Mouse (Mus musculus) intestine, embryonic 15.5 days (tissue): ENCODE measurements around the gene Ehmt2. TPM values are rescaled to one million over a fixed set of nuclear protein-coding genes. Genes with fewer than 3 reads are reported as not detected.
"Not testable (repeated sequence)": the region's sequence is repeated elsewhere in the genome, so short reads cannot be mapped to it uniquely, and the experiment has no call there.

Experiments
- ATAC-seq: fragments of 200-750 bp; cut with Nextera tagmentation; 2 replicates; pipeline ENCODE4 v1.8.0; 2017; ENCODE audit warnings: moderate TSS enrichment, moderate library complexity
- H3K27ac ChIP-seq: fragments of 300-500 bp; sonication (generic); 2 replicates; pipeline ENCODE4 v1.5.1; 2015; ENCODE audit warnings: mild to moderate bottlenecking, inconsistent platforms
- H3K27me3 ChIP-seq: fragments of 300-500 bp; sonication (generic); replicated peaks from 2 replicates; pipeline ENCODE4 v1.6.1; 2015; ENCODE audit warnings: inconsistent platforms
- H3K36me3 ChIP-seq: fragments of 300-500 bp; sonication (generic); 2 replicates; pipeline ENCODE4 v1.6.1; 2015; ENCODE audit warnings: inconsistent platforms
- H3K4me1 ChIP-seq: fragments of 300-500 bp; sonication (generic); replicated peaks from 2 replicates; pipeline ENCODE4 v1.6.1; 2015; ENCODE audit warnings: inconsistent platforms
- H3K4me2 ChIP-seq: fragments of 300-500 bp; sonication (generic); replicated peaks from 2 replicates; pipeline ENCODE4 v1.6.1; 2015; ENCODE audit warnings: mild to moderate bottlenecking, inconsistent platforms
- H3K4me3 ChIP-seq: fragments of 300-500 bp; sonication (generic); replicated peaks from 2 replicates; pipeline ENCODE4 v1.5.1; 2015; ENCODE audit warnings: inconsistent platforms
- H3K9ac ChIP-seq: fragments of 300-500 bp; sonication (generic); 2 replicates; pipeline ENCODE4 v1.6.1; 2015; ENCODE audit warnings: inconsistent platforms
- H3K9me3 ChIP-seq: fragments of 300-500 bp; sonication (generic); 2 replicates; pipeline ENCODE4 v1.6.1; 2016; ENCODE audit warnings: inconsistent platforms
- WGBS: fragments of 180-500 bp; shearing (Covaris S2); methylation state at CpG from one replicate; pipeline ENCODE4 v1.1.7; 2015; 5-methylcytosine and 5-hydroxymethylcytosine counted together
- polyA plus RNA-seq: library from polyadenylated mRNA; unstranded; fragments of >200 nt; fragmentation: Nextera tagmentation; extraction: Ambion mirVana; gene quantifications from 2 replicates; pipeline ENCODE4 v1.2.1, GENCODE M21; 2015

Gene Ehmt2
- polyA plus RNA-seq, 1 experiment from 2014 or later: 61.2 TPM

GRCm38 (mm10) chr17:34934830-34935229 lies 36.6 kb downstream of the Ehmt2 start:
- Histone ChIP-seq H3K4me3 (no peak overlapping the region), H3K36me3 (no peaks in the 10 kb centered on the region), H3K27ac (no peak overlapping the region), H3K4me1 (peaks cover 19% of the 10 kb centered on the region), H3K9me3 (no peaks in the 10 kb centered on the region), H3K27me3 (no peaks in the 10 kb centered on the region), H3K9ac (peak overlapping the region; percentile 17; the same call in 1 of the 2 replicates), H3K4me2 (peak overlapping the region; percentile 36; the same call in 1 of the 2 replicates)
- WGBS: 52% methylated on average over 8 of the region's 8 CpGs
- no peak for ATAC-seq

GRCm38 (mm10) chr17:34937960-34938505 lies 39.8 kb downstream of the Ehmt2 start:
- Histone ChIP-seq H3K9me3 (no peaks in the 10 kb centered on the region), H3K27me3 (no peaks in the 10 kb centered on the region), H3K27ac (no peak overlapping the region), H3K4me2 (no peak overlapping the region), H3K9ac (no peak overlapping the region), H3K4me1 (peaks cover 18% of the 10 kb centered on the region), H3K4me3 (no peak overlapping the region), H3K36me3 (no peaks in the 10 kb centered on the region)
- WGBS: 78% methylated on average over 6 of the region's 6 CpGs
- ATAC-seq: no peak

GRCm38 (mm10) chr17:34941344-34942041 lies 43.2 kb downstream of the Ehmt2 start:
- H3K4me3 ChIP-seq: peak overlapping the region; percentile 24
- peak overlapping the region; percentile 61 for H3K4me2 ChIP-seq
- peaks cover 7% of the 10 kb centered on the region; the same call in 1 of the 2 replicates for H3K4me1 ChIP-seq
- H3K9ac ChIP-seq: peak overlapping the region; percentile 36; the same call in 1 of the 2 replicates
- peak overlapping the region; percentile 13 for H3K27ac ChIP-seq
- H3K36me3 ChIP-seq: no peaks in the 10 kb centered on the region
- WGBS: 9% methylated on average over 15 of the region's 15 CpGs
- no peaks in the 10 kb centered on the region for H3K9me3 ChIP-seq
- 0 out of 2 replicates have a peak, but pooled peaks have one; percentile 26 for ATAC-seq
- H3K27me3 ChIP-seq: no peaks in the 10 kb centered on the region

- ATAC-seq: peak; percentile 61
- Histone ChIP-seq H3K9ac (no peak overlapping the region), H3K27ac (peak overlapping the region; percentile 66), H3K36me3 (no peaks in the 10 kb centered on the region), H3K4me1 (peaks cover 7% of the 10 kb centered on the region; the same call in 1 of the 2 replicates), H3K4me2 (0 out of 2 replicates have a peak overlapping the region, but pooled peaks have one; percentile 7), H3K9me3 (no peaks in the 10 kb centered on the region), H3K4me3 (no peak overlapping the region), H3K27me3 (no peaks in the 10 kb centered on the region)
- 55% methylated on average over 4 of the region's 4 CpGs for WGBS
Measured at GRCm38 (mm10) chr17:34943128-34943815, 45.0 kb downstream of the Ehmt2 start.

- no peaks in the 10 kb centered on the region for H3K36me3 ChIP-seq
- no peak overlapping the region for H3K4me2 ChIP-seq
- H3K27me3 ChIP-seq: no peaks in the 10 kb centered on the region
- H3K27ac ChIP-seq: 0 out of 2 replicates have a peak overlapping the region, but pooled peaks have one; percentile 22
- H3K9ac ChIP-seq: no peak overlapping the region
- H3K9me3 ChIP-seq: no peaks in the 10 kb centered on the region
- peaks cover 7% of the 10 kb centered on the region; the same call in 1 of the 2 replicates for H3K4me1 ChIP-seq
- no peak overlapping the region for H3K4me3 ChIP-seq
- ATAC-seq: no peak
Measured at GRCm38 (mm10) chr17:34944362-34944761, 46.1 kb downstream of the Ehmt2 start.

- H3K27ac ChIP-seq: no peak overlapping the region
- ATAC-seq: no peak
Measured at GRCm38 (mm10) chr17:34946486-34947140, 48.3 kb downstream of the Ehmt2 start.

GRCm38 (mm10) chr17:34947606-34948005 lies 49.3 kb downstream of the Ehmt2 start:
- Histone ChIP-seq H3K9ac (no peak overlapping the region), H3K9me3 (no peaks in the 10 kb centered on the region), H3K4me3 (no peak overlapping the region), H3K36me3 (peaks cover 8% of the 10 kb centered on the region), H3K27ac (no peak overlapping the region), H3K4me1 (peaks cover 7% of the 10 kb centered on the region; the same call in 1 of the 2 replicates), H3K4me2 (no peak overlapping the region), H3K27me3 (no peaks in the 10 kb centered on the region)
- whole genome bisulfite sequencing: 19% methylated on average over 8 of the region's 8 CpGs
- no peak for ATAC-seq

More at GRCm38 (mm10) chr17:34946486-34947140, 48.3 kb downstream of the Ehmt2 start:
- no peaks in the 10 kb centered on the region for H3K27me3 ChIP-seq
- WGBS: 82% methylated on average over 5 of the region's 5 CpGs
- H3K9ac ChIP-seq: no peak overlapping the region
- H3K4me2 ChIP-seq: no peak overlapping the region
- H3K4me3 ChIP-seq: no peak overlapping the region
- H3K9me3 ChIP-seq: no peaks in the 10 kb centered on the region
- H3K36me3 ChIP-seq: peaks cover 8% of the 10 kb centered on the region
- peaks cover 11% of the 10 kb centered on the region; the same call in 1 of the 2 replicates for H3K4me1 ChIP-seq

GRCm38 (mm10) chr17:34948721-34949552 lies 50.7 kb downstream of the Ehmt2 start:
- not testable (repeated sequence) for H3K9me3 ChIP-seq, H3K27me3 ChIP-seq, H3K4me2 ChIP-seq, ATAC-seq, H3K36me3 ChIP-seq, H3K9ac ChIP-seq, H3K4me1 ChIP-seq, H3K4me3 ChIP-seq
- peak overlapping the region; percentile 82 for H3K27ac ChIP-seq
- WGBS: 58% methylated on average over 9 of the region's 9 CpGs

GRCm38 (mm10) chr17:34949553-34949969 lies 51.3 kb downstream of the Ehmt2 start:
- ATAC-seq: peak; percentile 7; the same call in 1 of the 2 replicates
- Histone ChIP-seq H3K36me3 (peaks cover 8% of the 10 kb centered on the region), H3K27ac (peak overlapping the region; percentile 82), H3K4me3 (0 out of 2 replicates have a peak overlapping the region, but pooled peaks have one; percentile 9), H3K4me1 (peaks cover 7% of the 10 kb centered on the region; the same call in 1 of the 2 replicates), H3K9me3 (no peaks in the 10 kb centered on the region), H3K4me2 (peak overlapping the region; percentile 55), H3K9ac (peak overlapping the region; percentile 89; the same call in 1 of the 2 replicates), H3K27me3 (no peaks in the 10 kb centered on the region)
- 45% methylated on average over 4 of the region's 4 CpGs for WGBS

- Histone ChIP-seq H3K4me1 (peaks cover 7% of the 10 kb centered on the region; the same call in 1 of the 2 replicates), H3K4me3 (peak overlapping the region; percentile 77), H3K9me3 (no peaks in the 10 kb centered on the region), H3K9ac (peak overlapping the region; percentile 89), H3K27me3 (no peaks in the 10 kb centered on the region), H3K36me3 (peaks cover 8% of the 10 kb centered on the region), H3K27ac (peak overlapping the region; percentile 82), H3K4me2 (peak overlapping the region; percentile 55)
- 19% methylated on average over 10 of the region's 10 CpGs for WGBS
- peak; percentile 68 for ATAC-seq
Measured at GRCm38 (mm10) chr17:34950514-34951455, 52.5 kb downstream of the Ehmt2 start.
